Mouse (Mus musculus) heart, adult 18-20 months (tissue): ENCODE measurements at regions not wholly inside any gene's neighbourhood (a gene's known extent, or its start where the extent isn't known, plus 50 kb on each side); places are given as distances from the start of the nearest gene placed in this dataset.
A peak's percentile ranks its signal among the peaks of the same experiment; 100 is the strongest.

Experiments
- DNase-seq, 2 experiments: peaks; one replicate each; pipeline ENCODE4 v3.0.0; 2021 to 2022; ENCODE audit warnings: mixed read lengths in 1 of 2

- no peak for DNase-seq
Measured at GRCm38 (mm10) chr10:110534387-110534786, 78.4 kb upstream of the Nav3 start.

- no peak for DNase-seq
Measured at GRCm38 (mm10) chr10:110542712-110543111, 86.7 kb upstream of the Nav3 start.

GRCm38 (mm10) chr10:110548391-110548790 is 92.4 kb upstream of the Nav3 start:
- DNase-seq: no peak

DNA sequence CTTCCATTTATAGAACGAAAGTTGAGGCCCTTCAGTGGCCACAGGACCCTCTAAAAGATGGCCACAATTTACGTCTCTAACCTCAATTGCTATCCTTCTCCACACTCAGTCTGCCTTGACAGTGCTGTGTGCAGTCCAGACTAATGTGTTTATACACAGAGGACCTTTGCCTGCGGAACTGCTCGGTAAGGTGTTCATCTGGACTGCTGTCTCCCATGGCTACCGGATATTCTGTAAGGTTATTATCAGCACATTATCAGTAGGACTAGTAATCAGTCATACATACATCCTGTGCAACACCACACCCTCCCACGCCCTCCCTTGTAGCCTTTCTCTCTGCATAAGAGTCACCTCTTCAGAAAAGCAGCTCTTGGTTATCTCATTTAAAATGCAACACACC is 98.0 kb upstream of the Nav3 start:
- DNase-seq: no peak

DNA sequence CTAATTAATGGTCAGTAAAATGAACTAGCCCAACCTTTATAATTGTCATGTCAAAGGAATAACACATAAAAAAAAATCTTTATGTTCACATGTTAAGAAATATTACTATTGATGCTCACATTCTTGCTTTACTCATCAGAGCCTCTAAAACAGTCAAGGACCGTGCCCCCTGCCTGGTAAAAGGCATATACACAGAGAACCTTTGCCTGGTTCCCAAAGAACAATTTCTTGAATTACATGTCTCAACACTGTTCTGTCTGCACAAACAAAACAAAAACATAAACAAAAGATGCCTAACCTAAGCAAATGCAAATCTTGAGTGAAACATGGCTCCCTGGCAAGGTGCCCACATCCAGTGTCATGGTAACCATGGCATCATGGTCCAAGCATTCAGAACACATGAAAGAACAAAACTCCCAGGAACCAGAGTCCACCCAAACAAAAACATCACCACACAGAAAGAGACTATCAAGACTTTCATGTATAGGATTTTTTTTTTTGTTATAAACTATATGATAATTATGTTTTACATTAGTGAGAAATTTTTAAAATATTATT is 100.4 kb upstream of the Nav3 start:
- DNase-seq: no peak

GRCm38 (mm10) chr10:110563057-110563456 is 107.1 kb upstream of the Nav3 start:
- DNase-seq: no peak

DNA sequence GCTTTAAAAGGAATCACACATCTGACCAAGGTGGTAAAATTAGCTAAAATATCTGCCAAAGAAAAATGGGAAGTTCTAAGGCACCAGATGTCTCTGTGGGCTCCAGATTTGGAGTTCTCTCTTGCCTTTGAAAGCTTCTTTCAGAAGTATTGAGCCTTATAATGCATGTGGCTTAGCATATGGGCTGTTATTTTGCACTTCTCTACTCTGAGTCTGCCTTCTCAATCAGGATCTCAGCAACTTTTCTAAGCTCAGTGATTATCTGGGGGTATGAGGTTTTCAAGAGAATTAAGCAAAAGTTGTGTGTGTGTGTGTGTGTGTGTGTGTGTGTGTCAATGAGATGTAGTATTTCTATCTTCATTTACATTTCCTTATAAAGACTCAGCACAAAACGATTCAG is 107.6 kb upstream of the Nav3 start:
- no peak for DNase-seq

- DNase-seq: no peak
Measured at GRCm38 (mm10) chr10:110566260-110567050, 110.5 kb upstream of the Nav3 start.

GRCm38 (mm10) chr10:110570465-110570864 is 114.5 kb upstream of the Nav3 start:
- DNase-seq: no peak

- DNase-seq: no peak
Measured at GRCm38 (mm10) chr10:110571179-110571578, 115.2 kb upstream of the Nav3 start.

DNA sequence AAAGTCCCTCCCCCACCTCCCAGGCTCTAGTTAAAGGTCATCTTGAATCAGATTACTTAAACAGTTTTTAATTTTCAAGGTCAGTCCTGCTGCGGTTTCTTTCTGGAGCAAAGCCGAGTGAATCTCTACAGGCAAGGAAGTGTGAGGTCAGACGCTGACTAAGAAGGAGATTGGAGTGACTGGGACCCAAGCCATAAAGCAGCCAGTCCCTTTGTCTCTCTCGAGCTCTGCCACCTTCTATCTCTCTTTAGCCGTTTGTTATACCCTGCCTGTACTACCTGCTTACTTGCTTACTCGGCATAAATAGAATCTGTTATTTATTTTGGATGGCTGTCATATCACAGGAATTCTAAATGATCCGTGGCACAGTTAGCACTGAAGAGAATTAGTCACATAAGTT is 117.5 kb upstream of the Nav3 start:
- no peak for DNase-seq

GRCm38 (mm10) chr10:110586029-110586428 is 130.0 kb upstream of the Nav3 start:
- no peak for DNase-seq

DNA sequence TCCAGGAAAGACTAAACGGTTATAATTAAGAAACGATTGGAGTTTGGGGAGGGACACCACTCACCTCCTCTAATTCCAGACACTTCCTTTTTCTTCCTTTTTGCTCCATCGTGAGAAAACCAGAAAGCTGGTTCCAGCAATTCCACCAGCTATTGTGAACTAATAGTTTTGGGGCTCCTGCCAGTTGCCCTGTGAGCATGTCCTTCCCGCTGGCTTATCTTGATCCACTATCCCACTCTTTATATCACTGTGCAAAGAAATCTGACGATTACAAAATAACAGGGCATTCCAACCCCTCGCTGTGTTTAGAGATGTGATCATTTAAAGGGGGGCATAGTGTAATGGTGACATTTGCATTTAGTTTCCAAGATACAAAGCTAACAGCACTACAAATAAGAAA is 130.5 kb upstream of the Nav3 start:
- no peak for DNase-seq

DNA sequence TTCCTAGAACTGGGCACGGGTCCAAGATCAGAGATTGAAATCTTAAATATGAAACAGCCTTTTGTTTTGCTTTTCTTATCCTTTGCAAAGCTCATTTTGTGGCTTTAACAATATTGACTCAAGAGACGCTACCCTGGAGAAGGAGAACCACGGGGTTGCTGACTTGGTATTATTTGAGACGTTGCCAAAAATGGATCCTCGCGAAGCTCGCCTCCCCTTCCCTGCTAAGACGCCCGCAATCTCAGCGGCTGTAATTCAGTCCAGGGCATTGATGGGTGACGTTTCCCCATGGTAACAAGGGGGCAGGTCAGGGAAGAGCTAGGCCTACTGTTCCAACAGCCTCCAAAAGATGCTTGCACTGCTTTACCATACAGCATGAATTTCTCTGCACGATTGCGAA is 131.5 kb upstream of the Nav3 start:
- no peak for DNase-seq

- DNase-seq: peak; percentile 3 to 18
Measured at GRCm38 (mm10) chr10:110600352-110600853, 144.4 kb upstream of the Nav3 start.

GRCm38 (mm10) chr10:110610336-110610735 is 134.9 kb upstream of the E2f7 start:
- DNase-seq: no peak

DNA sequence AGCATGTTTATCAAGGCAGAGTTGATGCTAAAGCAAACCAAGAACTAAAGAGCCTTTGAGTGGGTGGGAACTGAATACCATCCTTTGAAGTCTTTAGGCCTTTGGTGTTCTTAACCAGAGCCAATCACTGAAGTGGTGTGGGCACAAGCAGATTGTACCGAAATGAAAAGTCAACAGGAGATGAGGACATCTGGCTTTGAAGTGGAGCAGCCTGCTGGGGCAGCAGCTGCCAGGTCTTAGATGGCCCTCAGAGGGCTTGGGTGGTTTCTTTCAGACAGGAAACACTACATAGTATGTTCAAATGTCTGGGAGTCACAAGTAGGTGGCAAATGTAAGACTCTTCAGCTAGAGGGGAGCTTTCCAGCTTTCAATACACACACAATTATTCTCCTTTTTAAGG is 128.2 kb upstream of the E2f7 start:
- DNase-seq: no peak

DNA sequence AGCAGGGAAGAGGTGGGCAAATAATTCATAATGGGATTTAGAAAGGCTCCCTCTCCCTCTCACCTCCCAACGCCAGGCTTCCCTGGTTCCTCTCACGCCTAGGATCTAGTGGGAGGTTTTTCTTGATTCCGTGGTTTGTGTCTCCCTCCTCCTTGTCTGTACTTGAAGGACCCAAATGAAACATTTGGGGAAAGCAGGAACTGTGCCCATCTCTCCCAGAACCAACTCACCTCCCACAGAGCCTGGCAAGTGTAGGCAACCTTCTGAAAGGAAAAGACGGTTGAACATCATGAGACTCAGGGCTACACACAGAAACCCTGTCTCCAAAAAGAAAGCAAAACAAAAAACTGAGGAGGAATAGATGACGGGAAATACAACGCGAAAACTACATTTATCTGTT is 126.0 kb upstream of the E2f7 start:
- DNase-seq: no peak

DNA sequence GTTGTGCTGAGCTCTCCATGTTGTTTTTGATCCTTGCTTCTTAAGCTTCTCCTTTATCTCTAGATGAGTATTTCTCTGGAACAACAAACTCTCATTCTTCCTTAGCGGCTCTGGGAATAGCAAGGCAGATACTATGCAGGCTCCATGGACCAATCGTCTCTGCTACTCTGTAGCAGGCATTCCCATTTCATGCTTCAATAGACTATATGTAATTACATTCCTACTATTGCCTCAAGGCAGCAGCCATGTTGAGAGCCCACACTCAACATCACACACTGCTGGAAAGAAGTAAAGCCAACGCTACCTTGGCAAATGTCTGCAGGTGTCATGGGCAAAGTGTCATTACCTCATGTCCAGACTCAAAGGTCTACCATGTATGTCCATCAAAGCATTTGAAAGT is 119.6 kb upstream of the E2f7 start:
- no peak for DNase-seq

DNA sequence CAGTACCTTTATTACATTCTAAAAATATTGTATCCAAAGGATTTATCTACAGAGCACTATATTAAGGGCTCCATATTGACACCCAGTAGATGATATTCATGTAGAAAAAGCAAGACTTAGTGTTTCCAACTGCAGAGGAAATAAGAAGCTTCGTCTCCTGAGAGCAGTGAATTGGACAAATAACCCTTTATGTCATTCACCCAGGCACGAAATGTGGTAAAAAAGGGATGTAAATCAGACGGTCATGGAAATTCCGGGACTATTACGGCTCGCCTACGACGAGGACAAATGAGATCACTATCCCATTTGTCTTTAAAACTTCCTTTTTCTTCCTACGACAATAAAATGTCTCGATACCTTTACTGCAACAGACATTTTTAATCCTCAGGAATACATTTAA is 104.8 kb upstream of the E2f7 start:
- no peak for DNase-seq

DNA sequence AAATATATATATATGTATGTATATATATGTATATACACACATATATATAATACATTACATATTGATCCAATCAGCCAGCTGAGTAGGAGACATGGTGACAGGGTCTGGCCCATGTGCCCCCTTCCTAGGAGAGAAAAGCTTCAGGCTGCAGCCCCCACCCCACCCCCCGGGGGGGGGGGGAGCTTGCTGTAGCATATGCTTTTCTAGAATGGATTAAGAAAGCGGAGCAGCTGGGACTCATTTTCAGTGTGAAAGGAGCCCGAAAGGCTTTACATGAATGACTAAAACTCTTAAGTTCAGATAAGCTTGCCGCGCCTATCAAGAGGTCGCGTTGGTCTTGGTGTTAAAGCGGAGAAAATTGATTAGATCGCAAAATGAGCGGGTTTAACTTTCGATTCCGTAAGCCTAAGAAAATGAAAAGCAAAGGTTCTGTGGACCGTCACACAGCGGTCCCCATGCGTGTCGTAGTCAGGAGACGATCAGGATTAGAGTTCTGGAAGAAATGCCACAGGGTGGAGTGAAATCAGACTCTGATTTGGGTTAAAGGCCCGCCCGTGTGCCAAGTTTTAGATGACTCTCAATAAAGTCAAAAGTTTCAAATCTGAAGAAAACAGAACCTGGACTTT is 103.1 kb upstream of the E2f7 start:
- no peak for DNase-seq

DNA sequence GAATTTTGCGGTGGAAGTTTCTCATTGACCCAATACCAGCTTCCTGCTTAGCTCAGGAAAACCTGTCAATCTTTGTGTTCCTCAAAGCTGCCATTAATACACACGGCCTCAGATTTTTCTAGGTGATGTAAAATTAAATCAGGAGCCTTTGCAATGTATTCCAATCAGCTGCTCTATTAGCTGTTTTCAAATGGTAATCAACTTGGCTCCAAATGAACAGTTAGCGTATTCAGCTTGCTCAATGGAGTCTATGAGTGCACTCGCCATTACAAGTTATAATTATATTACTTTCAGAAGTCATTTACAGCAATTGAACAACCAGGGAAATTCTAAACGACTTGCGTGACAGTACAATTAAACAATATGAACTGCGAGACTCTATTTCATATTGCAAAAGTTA is 97.6 kb upstream of the E2f7 start:
- no peak for DNase-seq

DNA sequence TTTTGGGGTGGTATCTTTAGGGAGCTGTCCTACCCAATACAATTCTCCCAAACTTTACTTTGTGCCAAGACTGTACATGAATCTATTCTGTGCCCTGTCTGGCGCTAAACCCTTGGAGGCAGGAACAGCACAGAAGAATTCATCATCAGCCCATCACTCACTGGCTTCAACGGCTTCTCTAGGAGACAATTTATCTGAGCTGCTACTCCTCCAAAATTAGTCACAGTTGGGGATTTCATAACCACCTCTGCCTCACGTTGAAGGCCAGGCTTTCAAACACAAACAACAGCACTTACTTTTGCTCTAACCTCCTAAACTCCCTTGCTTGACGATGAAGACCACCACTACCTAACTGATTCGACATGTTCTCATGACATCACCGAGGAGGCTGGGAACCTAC is 95.1 kb upstream of the E2f7 start:
- peak in 1 of 2 experiments; percentile 4 for DNase-seq

GRCm38 (mm10) chr10:110650851-110651250 is 94.4 kb upstream of the E2f7 start:
- no peak for DNase-seq
